Mouse (Mus musculus) heart, embryonic 15.5 days (tissue): ENCODE data around the gene Dock1. TPM values are rescaled to one million over a fixed set of nuclear protein-coding genes. Genes with fewer than 3 reads are reported as not detected.
A peak's percentile ranks its signal among the peaks of the same experiment; 100 is the strongest.

Experiments used
- ATAC-seq: fragments of 200-750 bp; cut with Nextera tagmentation; replicated peaks from 2 replicates; pipeline ENCODE4 v1.8.0; 2017; ENCODE audit warnings: low read depth, moderate TSS enrichment; ENCODE audit not compliant: insufficient number of reproducible peaks, insufficient read depth, low FRiP score
- H3K27ac ChIP-seq: fragments of 300-500 bp; sonication (generic); 2 replicates; pipeline ENCODE4 v1.5.1; 2015; ENCODE audit warnings: mild to moderate bottlenecking, inconsistent platforms
- H3K27me3 ChIP-seq: fragments of 300-500 bp; sonication (generic); 2 replicates; pipeline ENCODE4 v1.6.1; 2015; ENCODE audit warnings: inconsistent platforms
- H3K36me3 ChIP-seq: fragments of 300-500 bp; sonication (generic); 2 replicates; pipeline ENCODE4 v1.6.1; 2015; ENCODE audit warnings: mild to moderate bottlenecking, inconsistent platforms
- H3K4me1 ChIP-seq: fragments of 300-500 bp; sonication (generic); replicated peaks from 2 replicates; pipeline ENCODE4 v1.6.1; 2015; ENCODE audit warnings: inconsistent platforms
- H3K4me2 ChIP-seq: fragments of 300-500 bp; sonication (generic); 2 replicates; pipeline ENCODE4 v1.6.1; 2015; ENCODE audit warnings: inconsistent platforms, mild to moderate bottlenecking, moderate library complexity
- H3K4me3 ChIP-seq: fragments of 300-500 bp; sonication (generic); 2 replicates; pipeline ENCODE4 v1.5.1; 2015; ENCODE audit warnings: mild to moderate bottlenecking, inconsistent platforms
- H3K9ac ChIP-seq: fragments of 300-500 bp; sonication (generic); 2 replicates; pipeline ENCODE4 v1.6.1; 2015; ENCODE audit warnings: mild to moderate bottlenecking, inconsistent platforms
- H3K9me3 ChIP-seq: fragments of 300-500 bp; sonication (generic); replicated peaks from 2 replicates; pipeline ENCODE4 v1.6.1; 2016; ENCODE audit warnings: inconsistent platforms
- WGBS: fragments of 180-500 bp; shearing (Covaris S2); methylation state at CpG from one replicate; pipeline ENCODE4 v1.1.7; 2015; ENCODE audit warnings: mixed read lengths; 5-methylcytosine and 5-hydroxymethylcytosine counted together
- polyA plus RNA-seq: library from polyadenylated mRNA; unstranded; fragments of >200 nt; fragmentation: Nextera tagmentation; extraction: Ambion mirVana; gene quantifications from 2 replicates; pipeline ENCODE4 v1.2.1, GENCODE M21; 2015

Dock1 gene
- polyA plus RNA-seq, 1 experiment from 2014 or later: 18.3 TPM

DNA sequence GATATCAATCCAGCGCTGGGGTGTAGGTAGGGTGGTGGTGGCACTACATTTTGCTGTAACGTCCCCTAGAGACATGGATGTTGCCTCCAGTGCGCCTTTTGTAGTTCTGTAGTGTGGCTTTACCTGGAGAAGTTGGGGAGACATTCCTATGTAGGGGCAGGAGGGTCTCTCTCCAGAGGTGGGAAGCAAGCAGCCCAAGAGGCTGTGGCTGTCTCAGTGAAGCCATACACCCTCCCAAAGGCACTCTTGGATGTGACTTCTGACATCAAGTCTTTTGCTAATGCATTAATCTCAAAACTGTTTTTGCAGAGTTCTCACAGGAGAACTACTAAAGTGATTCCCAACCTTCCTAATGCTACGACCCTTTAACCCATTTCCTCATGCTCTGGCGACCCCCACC is 2.7 kb downstream of the Dock1 start:
- H3K4me2 ChIP-seq: no peak overlapping the region
- no peak for ATAC-seq
- 76% methylated on average over 5 of the region's 5 CpGs for WGBS
- no peaks in the 10 kb centered on the region for H3K9me3 ChIP-seq
- no peak overlapping the region for H3K4me3 ChIP-seq
- H3K9ac ChIP-seq: no peak overlapping the region
- no peak overlapping the region for H3K27ac ChIP-seq
- no peaks in the 10 kb centered on the region for H3K27me3 ChIP-seq
- no peaks in the 10 kb centered on the region for H3K36me3 ChIP-seq
- H3K4me1 ChIP-seq: peaks cover 35% of the 10 kb centered on the region

DNA sequence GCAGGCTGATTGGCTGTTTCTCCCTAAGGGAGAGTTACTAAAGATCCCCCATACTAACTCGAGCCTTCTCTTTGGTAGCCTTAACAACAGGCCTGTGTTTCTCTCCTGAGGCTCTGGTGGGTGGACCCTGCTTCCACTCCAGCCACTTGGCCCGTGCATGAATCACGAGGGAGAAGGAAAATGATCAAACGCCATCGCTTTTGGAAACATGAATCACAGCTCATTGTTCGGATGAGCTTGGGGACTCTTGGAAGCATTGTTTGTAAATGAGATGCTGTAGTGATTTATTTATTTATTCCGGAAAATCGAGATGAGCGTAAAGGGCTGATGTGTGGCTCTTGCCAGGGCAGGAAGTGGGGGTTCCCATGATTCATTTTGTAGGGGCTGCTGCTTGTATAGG is 3.5 kb downstream of the Dock1 start:
- 0 out of 2 replicates have a peak overlapping the region, but pooled peaks have one; percentile 0 for H3K4me2 ChIP-seq
- no peak overlapping the region for H3K4me3 ChIP-seq
- H3K27me3 ChIP-seq: no peaks in the 10 kb centered on the region
- no peak overlapping the region for H3K9ac ChIP-seq
- no peaks in the 10 kb centered on the region for H3K36me3 ChIP-seq
- 60% methylated on average over 9 of the region's 9 CpGs for WGBS
- ATAC-seq: no peak
- no peaks in the 10 kb centered on the region for H3K9me3 ChIP-seq
- H3K27ac ChIP-seq: no peak overlapping the region
- H3K4me1 ChIP-seq: peaks cover 41% of the 10 kb centered on the region

GRCm38 (mm10) chr7:134677852-134678251 is 7.4 kb downstream of the Dock1 start:
- Histone ChIP-seq H3K4me3 (no peak overlapping the region), H3K9ac (no peak overlapping the region), H3K27ac (no peak overlapping the region), H3K4me1 (peaks cover 41% of the 10 kb centered on the region), H3K27me3 (no peaks in the 10 kb centered on the region), H3K36me3 (no peaks in the 10 kb centered on the region), H3K4me2 (no peak overlapping the region), H3K9me3 (no peaks in the 10 kb centered on the region)
- WGBS: 71% methylated on average over 4 of the region's 4 CpGs
- no peak for ATAC-seq

GRCm38 (mm10) chr7:134679314-134680158 is 9.1 kb downstream of the Dock1 start:
- Histone ChIP-seq H3K9ac (no peak overlapping the region), H3K36me3 (no peaks in the 10 kb centered on the region), H3K27ac (peak overlapping the region; percentile 19), H3K9me3 (no peaks in the 10 kb centered on the region), H3K27me3 (no peaks in the 10 kb centered on the region), H3K4me2 (no peak overlapping the region), H3K4me3 (no peak overlapping the region), H3K4me1 (peaks cover 32% of the 10 kb centered on the region)
- WGBS: 62% methylated on average over 13 of the region's 13 CpGs
- ATAC-seq: no peak; the same call in 1 of the 2 replicates

DNA sequence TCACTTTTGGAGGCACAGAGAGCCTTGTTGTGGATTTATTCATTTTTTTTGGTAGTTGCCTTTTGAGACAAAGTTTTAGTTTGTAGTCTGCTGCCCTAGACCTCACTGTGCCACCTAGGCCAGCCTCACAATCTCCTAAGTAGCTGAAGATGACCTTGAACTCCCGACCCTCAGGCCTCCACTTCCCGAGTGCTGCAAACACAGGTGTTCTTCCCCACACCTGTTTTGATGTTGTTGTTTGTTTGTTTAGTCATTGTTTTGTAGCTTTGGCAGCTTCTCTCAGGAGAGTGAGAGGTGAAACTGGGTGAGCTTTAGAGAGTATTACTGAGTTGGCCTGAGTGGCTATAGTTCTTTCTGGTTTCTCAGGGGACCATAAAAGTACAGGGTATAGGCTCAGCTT is 9.7 kb downstream of the Dock1 start:
- no peaks in the 10 kb centered on the region for H3K36me3 ChIP-seq
- 58% methylated on average over 2 of the region's 2 CpGs for WGBS
- no peak for ATAC-seq
- no peak overlapping the region for H3K9ac ChIP-seq
- no peaks in the 10 kb centered on the region for H3K27me3 ChIP-seq
- no peak overlapping the region for H3K4me3 ChIP-seq
- H3K9me3 ChIP-seq: no peaks in the 10 kb centered on the region
- peaks cover 32% of the 10 kb centered on the region for H3K4me1 ChIP-seq
- peak overlapping the region; percentile 19 for H3K27ac ChIP-seq
- no peak overlapping the region for H3K4me2 ChIP-seq

DNA sequence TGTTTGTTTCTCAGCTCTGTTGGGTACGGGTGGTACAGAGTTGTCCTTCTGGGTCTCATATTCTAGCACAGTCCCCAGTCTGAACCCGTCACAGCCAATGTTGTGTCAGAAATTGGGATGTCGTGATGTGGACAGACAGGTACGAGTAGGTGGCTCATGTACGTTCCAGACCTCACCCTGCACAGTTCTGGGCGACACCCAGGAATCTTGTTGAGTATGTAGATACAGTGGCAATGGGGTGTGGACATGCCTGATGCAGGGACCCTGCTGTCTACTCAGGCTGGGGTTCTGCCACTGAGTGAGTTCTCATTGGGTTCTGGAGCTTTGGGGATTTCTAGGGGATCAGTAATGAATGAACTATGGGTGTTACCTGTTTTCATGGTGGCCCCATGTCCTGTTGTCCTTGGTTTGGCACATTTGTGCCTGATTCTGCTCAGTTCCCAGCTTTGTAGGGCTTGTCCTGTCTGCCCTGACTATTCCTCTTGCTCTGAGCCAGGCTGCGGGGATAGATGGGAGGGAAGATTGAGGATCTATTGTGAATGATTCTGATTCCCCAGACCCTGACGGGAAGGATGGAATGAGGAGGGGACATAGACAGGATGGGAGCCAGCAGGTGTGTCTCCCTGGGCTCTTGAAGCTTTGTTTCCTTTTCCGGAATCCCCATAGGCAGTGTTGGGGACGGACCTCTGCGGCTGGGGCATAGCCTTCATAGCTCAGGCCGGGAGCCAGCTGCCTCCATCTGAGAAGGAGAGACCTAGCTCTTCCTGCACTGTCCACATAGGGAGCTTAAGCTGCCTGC is 11.5 kb downstream of the Dock1 start:
- Histone ChIP-seq H3K4me2 (no peak overlapping the region), H3K36me3 (no peaks in the 10 kb centered on the region), H3K4me1 (peaks cover 32% of the 10 kb centered on the region), H3K27ac (no peak overlapping the region), H3K9ac (no peak overlapping the region), H3K27me3 (no peaks in the 10 kb centered on the region), H3K4me3 (no peak overlapping the region), H3K9me3 (no peaks in the 10 kb centered on the region)
- 77% methylated on average over 12 of the region's 12 CpGs for WGBS
- ATAC-seq: no peak

- Histone ChIP-seq H3K4me2 (no peak overlapping the region), H3K36me3 (peaks cover 4% of the 10 kb centered on the region; the same call in 1 of the 2 replicates), H3K4me1 (0 out of 2 replicates have a peak, but pooled peaks cover 1% of the 10 kb centered on the region), H3K27me3 (no peaks in the 10 kb centered on the region), H3K9ac (no peak overlapping the region), H3K9me3 (0 out of 2 replicates have a peak, but pooled peaks cover 3% of the 10 kb centered on the region), H3K4me3 (no peak overlapping the region), H3K27ac (no peak overlapping the region)
- 83% methylated on average over 6 of the region's 6 CpGs for WGBS
- ATAC-seq: no peak
Observed at GRCm38 (mm10) chr7:134688332-134688731, 17.9 kb downstream of the Dock1 start.

DNA sequence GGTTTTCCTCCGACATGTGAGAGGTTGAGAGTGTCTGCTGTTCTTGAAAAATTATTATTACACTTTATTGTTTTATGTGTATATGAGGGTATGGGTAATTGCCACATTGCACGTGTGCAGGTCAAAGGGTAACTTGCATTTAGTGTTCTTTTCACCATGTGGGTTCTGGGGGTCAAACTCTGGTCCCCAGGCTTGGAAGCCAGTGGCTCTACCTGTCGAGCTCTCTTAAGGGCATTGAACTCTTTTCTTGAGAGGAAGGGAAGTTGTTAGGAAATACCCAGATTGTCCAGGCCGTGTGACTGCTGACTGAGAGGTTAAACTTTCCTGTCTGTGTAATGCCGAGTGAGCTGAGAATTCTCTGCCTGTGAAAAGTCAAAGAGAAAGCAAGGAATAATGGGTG is 19.7 kb downstream of the Dock1 start:
- 0 out of 2 replicates have a peak, but pooled peaks cover 2% of the 10 kb centered on the region for H3K4me1 ChIP-seq
- H3K9ac ChIP-seq: no peak overlapping the region
- no peak for ATAC-seq
- no peaks in the 10 kb centered on the region for H3K27me3 ChIP-seq
- H3K27ac ChIP-seq: no peak overlapping the region
- no peak overlapping the region for H3K4me2 ChIP-seq
- H3K9me3 ChIP-seq: 0 out of 2 replicates have a peak, but pooled peaks cover 3% of the 10 kb centered on the region
- H3K36me3 ChIP-seq: peaks cover 4% of the 10 kb centered on the region; the same call in 1 of the 2 replicates
- 79% methylated on average over 5 of the region's 5 CpGs for WGBS
- H3K4me3 ChIP-seq: no peak overlapping the region

DNA sequence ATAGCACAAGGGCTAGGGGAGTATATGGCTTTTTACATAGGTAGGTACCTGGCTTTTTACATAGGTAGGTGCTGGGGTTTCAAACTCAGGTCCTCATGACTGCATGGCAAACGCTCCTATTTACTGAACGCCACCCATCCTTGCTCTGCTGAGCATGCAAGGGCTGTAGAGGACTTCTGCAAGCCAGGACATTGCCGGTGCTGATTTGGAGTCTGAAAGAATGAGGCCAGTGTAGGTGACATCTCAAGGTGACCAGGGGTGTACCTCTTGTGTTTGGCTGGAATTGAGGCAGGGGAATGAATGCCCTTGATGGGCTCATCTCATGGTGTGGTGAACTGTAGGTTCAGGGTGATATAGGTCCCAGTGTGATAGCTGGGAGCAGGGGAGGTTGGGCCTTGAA is 20.4 kb downstream of the Dock1 start:
- peaks cover 4% of the 10 kb centered on the region; the same call in 1 of the 2 replicates for H3K36me3 ChIP-seq
- H3K27me3 ChIP-seq: no peaks in the 10 kb centered on the region
- 86% methylated on average over 3 of the region's 3 CpGs for WGBS
- no peak overlapping the region for H3K4me3 ChIP-seq
- H3K4me1 ChIP-seq: peaks cover 5% of the 10 kb centered on the region; the same call in 1 of the 2 replicates
- H3K4me2 ChIP-seq: no peak overlapping the region
- ATAC-seq: no peak
- 0 out of 2 replicates have a peak, but pooled peaks cover 3% of the 10 kb centered on the region for H3K9me3 ChIP-seq
- H3K9ac ChIP-seq: no peak overlapping the region
- no peak overlapping the region for H3K27ac ChIP-seq

DNA sequence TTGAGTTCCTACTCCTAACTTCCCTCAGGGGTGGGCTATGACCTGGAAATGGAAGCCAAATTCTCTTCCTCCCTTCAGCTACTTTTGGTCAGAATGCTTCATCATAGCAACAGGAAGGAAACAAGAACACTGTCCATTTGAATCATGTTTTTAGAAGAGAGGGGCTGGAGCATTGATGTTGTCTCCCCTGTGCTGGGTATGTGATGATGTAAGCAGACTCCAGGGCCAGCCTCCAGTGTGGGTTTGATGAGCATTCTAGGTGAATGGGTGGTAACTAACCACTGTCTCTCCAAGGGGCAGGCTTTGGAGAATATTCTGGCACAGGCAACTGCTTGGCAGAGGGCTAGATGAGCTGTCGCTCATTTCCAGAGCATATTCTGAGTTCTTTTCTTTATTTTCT is 22.9 kb downstream of the Dock1 start:
- no peaks in the 10 kb centered on the region for H3K9me3 ChIP-seq
- 91% methylated on average over 1 of the region's 1 CpGs for WGBS
- no peaks in the 10 kb centered on the region for H3K27me3 ChIP-seq
- no peak overlapping the region for H3K9ac ChIP-seq
- peaks cover 24% of the 10 kb centered on the region for H3K4me1 ChIP-seq
- no peak overlapping the region for H3K4me3 ChIP-seq
- no peak for ATAC-seq
- no peaks in the 10 kb centered on the region for H3K36me3 ChIP-seq
- no peak overlapping the region for H3K27ac ChIP-seq
- no peak overlapping the region for H3K4me2 ChIP-seq

- H3K9me3 ChIP-seq: no peaks in the 10 kb centered on the region
- no peaks in the 10 kb centered on the region for H3K36me3 ChIP-seq
- H3K4me2 ChIP-seq: no peak overlapping the region
- WGBS: 83% methylated on average over 4 of the region's 4 CpGs
- no peak overlapping the region for H3K9ac ChIP-seq
- no peaks in the 10 kb centered on the region for H3K27me3 ChIP-seq
- H3K4me1 ChIP-seq: peaks cover 28% of the 10 kb centered on the region
- ATAC-seq: no peak
- no peak overlapping the region for H3K4me3 ChIP-seq
- no peak overlapping the region for H3K27ac ChIP-seq
Observed at GRCm38 (mm10) chr7:134695431-134695830, 25.0 kb downstream of the Dock1 start.
